8 mouse cellular contexts compared by ENCODE assay signal in genomic region chr8:47713171-47713663, GRCm38 (mm10). TPM values are rescaled to one million over a fixed set of nuclear protein-coding genes. Genes with fewer than 3 reads are reported as not detected.
A peak's percentile ranks its signal among the peaks of the same experiment; 100 is the strongest.
DNase-seq lines count a peak whose midpoint lies in the region; ATAC-seq and TF ChIP-seq lines count a peak whose summit lies in the region.

No protein-coding gene starts in this region.

- H3K9me3 ChIP-seq in forebrain, embryonic 13.5 days (replicated peaks), result no peaks in the 10 kb centered on the region
- H3K9me3 ChIP-seq in kidney, postnatal 0 days (replicated peaks; ENCODE audit: low read length), result no peaks in the 10 kb centered on the region
- no peaks in the 10 kb centered on the region for H3K9me3 ChIP-seq in stomach, embryonic 16.5 days (replicated peaks; ENCODE audit: control insufficient read depth, low read length)

- TF ChIP-seq CTCF in kidney, postnatal 0 days (IDR thresholded peaks at IDR 0.05; ENCODE audit: low read depth), result peak; percentile 49

- H3K27ac ChIP-seq in forebrain, embryonic 13.5 days, result peak overlapping the region; percentile 97
- peak overlapping the region; percentile 98 for H3K27ac ChIP-seq in kidney, postnatal 0 days
- peak overlapping the region; percentile 93 for H3K27ac ChIP-seq in stomach, embryonic 16.5 days (ENCODE audit: low read length)

- peak overlapping the region; percentile 99 for H3K4me3 ChIP-seq in forebrain, embryonic 13.5 days
- peak overlapping the region; percentile 96 for H3K4me3 ChIP-seq in kidney, postnatal 0 days (replicated peaks; ENCODE audit: low read depth, low read length)
- peak overlapping the region; percentile 99 for H3K4me3 ChIP-seq in stomach, embryonic 16.5 days (replicated peaks; ENCODE audit: low read length)

- peaks cover 28% of the 10 kb centered on the region for H3K4me1 ChIP-seq in forebrain, embryonic 13.5 days
- 0 out of 2 replicates have a peak, but pooled peaks cover 3% of the 10 kb centered on the region for H3K4me1 ChIP-seq in kidney, postnatal 0 days (replicated peaks; ENCODE audit: insufficient read depth, low read length)
- H3K4me1 ChIP-seq in stomach, embryonic 16.5 days (ENCODE audit: control insufficient read depth, insufficient read depth, low read length), result no peaks in the 10 kb centered on the region

- no peaks in the 10 kb centered on the region for H3K27me3 ChIP-seq in forebrain, embryonic 13.5 days
- no peaks in the 10 kb centered on the region for H3K27me3 ChIP-seq in kidney, postnatal 0 days (ENCODE audit: insufficient read depth, low read length)
- H3K27me3 ChIP-seq in stomach, embryonic 16.5 days (ENCODE audit: control insufficient read depth, insufficient read depth, low read length), result no peaks in the 10 kb centered on the region

- peak overlapping the region; percentile 95 for H3K9ac ChIP-seq in forebrain, embryonic 13.5 days
- peak overlapping the region; percentile 77 for H3K9ac ChIP-seq in kidney, postnatal 0 days (ENCODE audit: low read depth, low read length)
- peak overlapping the region; percentile 80 for H3K9ac ChIP-seq in stomach, embryonic 16.5 days (ENCODE audit: low read length)

- 0% methylated on average over 44 of the region's 44 CpGs for WGBS in forebrain, embryonic 13.5 days
- WGBS in kidney, postnatal 0 days, result 0% methylated on average over 44 of the region's 44 CpGs
- under 1% methylated on average over 44 of the region's 44 CpGs for WGBS in stomach, embryonic 16.5 days

- H3K4me2 ChIP-seq in forebrain, embryonic 13.5 days, result peak overlapping the region; percentile 82
- H3K4me2 ChIP-seq in kidney, postnatal 0 days (ENCODE audit: low read length), result peak overlapping the region; percentile 76
- peak overlapping the region; percentile 84 for H3K4me2 ChIP-seq in stomach, embryonic 16.5 days (ENCODE audit: low read depth, low read length)

- ATAC-seq in forebrain, embryonic 13.5 days, result peak; percentile 57
- peak; percentile 37 for ATAC-seq in kidney, postnatal 0 days (replicated peaks; ENCODE audit: low FRiP score, low read depth)
- ATAC-seq in megakaryocyte progenitor cell, adult 5-6 weeks (replicated peaks; ENCODE audit: poor library complexity), result peak; percentile 35
- ATAC-seq in stomach, embryonic 16.5 days (ENCODE audit: insufficient read depth, low FRiP score), result peak; percentile 15

- DNase-seq in left cerebral cortex, adult 18-20 months (ENCODE audit: low spot score in 2 of 2), result peak; percentile 15 to 16
- no peak for DNase-seq in left cerebral cortex, adult 9 months (ENCODE audit: low spot score in 2 of 2)
- peak; percentile 75 for DNase-seq in ZHBTc4 (ENCODE audit: low read depth, low spot score)
- DNase-seq in kidney, postnatal 0 days (ENCODE audit: low spot score), result peak; percentile 71
- no peak for DNase-seq in layer of hippocampus, postnatal 14 days (ENCODE audit: low spot score in 2 of 2)

- peaks cover 25% of the 10 kb centered on the region for H3K36me3 ChIP-seq in forebrain, embryonic 13.5 days (ENCODE audit: poor library complexity, severe bottlenecking)
- H3K36me3 ChIP-seq in kidney, postnatal 0 days (ENCODE audit: insufficient read depth, low read length), result peaks cover 17% of the 10 kb centered on the region
- H3K36me3 ChIP-seq in stomach, embryonic 16.5 days (ENCODE audit: control insufficient read depth, insufficient read depth, low read length), result peaks cover 9% of the 10 kb centered on the region; the same call in 1 of the 2 replicates

RNA-seq across cellular contexts. Expression of gene Cdkn2aip, which starts 0.5 kb away (rescaled TPM):
- total RNA-seq in left cerebral cortex, adult 18-20 months (2021), result 10 to 100 TPM; 18.5 to 20.8 TPM
- polyA plus RNA-seq in forebrain, embryonic 13.5 days (2015; fragmentation: Nextera tagmentation; extraction: Ambion mirVana), result 47.3 and 47.9 TPM in 2 replicates
- polyA plus RNA-seq in kidney, postnatal 0 days (2015; fragmentation: Nextera tagmentation; extraction: Ambion mirVana), result 23.6 and 27.5 TPM in 2 replicates
- 15.6 and 17.2 TPM in 2 replicates for total RNA-seq in megakaryocyte progenitor cell, adult 5-6 weeks (2015)
- 21.2 and 25.0 TPM in 2 replicates for total RNA-seq in megakaryocyte progenitor cell, adult 5-6 weeks (2017)
- polyA plus RNA-seq in stomach, embryonic 16.5 days (2015; fragmentation: Nextera tagmentation; extraction: Ambion mirVana), result 18.6 and 18.8 TPM in 2 replicates
- 10 to 100 TPM; 12.8 to 13.6 TPM for total RNA-seq in layer of hippocampus, postnatal 14 days (2021)

RNA-seq across cellular contexts. Expression of gene Ing2, which starts 37.9 kb away (rescaled TPM):
- 10 to 100 TPM; 53.2 to 53.6 TPM for total RNA-seq in left cerebral cortex, adult 18-20 months (2021)
- polyA plus RNA-seq in forebrain, embryonic 13.5 days (2015; fragmentation: Nextera tagmentation; extraction: Ambion mirVana), result 6.5 and 7.5 TPM in 2 replicates
- polyA plus RNA-seq in kidney, postnatal 0 days (2015; fragmentation: Nextera tagmentation; extraction: Ambion mirVana), result 15.8 and 19.8 TPM in 2 replicates
- 63.3 and 69.1 TPM in 2 replicates for total RNA-seq in megakaryocyte progenitor cell, adult 5-6 weeks (2015)
- total RNA-seq in megakaryocyte progenitor cell, adult 5-6 weeks (2017), result 37.1 and 53.2 TPM in 2 replicates
- polyA plus RNA-seq in stomach, embryonic 16.5 days (2015; fragmentation: Nextera tagmentation; extraction: Ambion mirVana), result 7.6 and 9.5 TPM in 2 replicates
- total RNA-seq in layer of hippocampus, postnatal 14 days (2021), result 10 to 100 TPM; 27.9 to 33.5 TPM

Comparison
In these comparisons a context has a peak if more than half of its experiments do, and no peak if none do; other contexts are left out.
1. DNase-seq: peak in left cerebral cortex, adult 18-20 months (2 of 2), ZHBTc4 (single experiment) and kidney, postnatal 0 days (single experiment); none in left cerebral cortex, adult 9 months (0 of 2) and layer of hippocampus, postnatal 14 days (0 of 2).
2. Peak in every context shown above with its lines, with median percentiles within 50 percentile points of each other: ATAC-seq, H3K27ac ChIP-seq, H3K4me2 ChIP-seq, H3K4me3 ChIP-seq and H3K9ac ChIP-seq.